Mouse (Mus musculus): Measurements from ENCODE around the gene Klk1b8. TPM values are rescaled to one million over a fixed set of nuclear protein-coding genes. Genes with fewer than 3 reads are reported as not detected.

Klk1b8 gene
- total and polyA plus RNA-seq, 3 experiments, result not detected

DNA sequence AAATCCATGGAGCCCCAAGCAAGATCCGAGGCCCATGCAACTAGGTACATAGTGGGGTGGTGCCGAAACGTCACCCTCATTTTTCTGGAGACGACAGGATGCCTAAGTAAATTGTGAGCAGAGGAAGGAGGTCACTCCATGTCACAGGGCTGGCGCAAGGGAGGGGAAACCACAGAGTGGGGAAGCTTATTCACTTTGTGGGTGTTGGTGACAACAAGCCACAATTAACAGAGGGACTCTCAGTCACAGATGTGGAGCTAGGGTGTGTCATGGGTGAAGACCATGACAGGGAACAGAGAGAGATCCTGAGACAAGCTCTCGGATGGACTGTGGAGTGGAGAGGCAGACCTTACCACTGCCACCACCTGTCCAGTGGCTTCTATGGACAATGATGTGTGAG lies 29.4 kb upstream of the Klk1b8 start:
- H3K9ac ChIP-seq (ENCODE audit: low read depth, low read length), result no peak overlapping the region
- WGBS, result 74% methylated on average over 6 of the region's 6 CpGs
- DNase-seq, result no peak
- no peak for TF ChIP-seq CTCF (IDR thresholded peaks at IDR 0.05)
- no peak for TF ChIP-seq POLR2A (IDR thresholded peaks at IDR 0.05; ENCODE audit: insufficient read depth, low read depth, low read length)
- no peak for TF ChIP-seq EP300 (IDR thresholded peaks at IDR 0.05; ENCODE audit: insufficient read depth, low read depth, low read length)
- no peaks in the 10 kb centered on the region for H3K79me2 ChIP-seq (replicated peaks; ENCODE audit: control insufficient read depth, insufficient read depth, low read length)
- intact Hi-C loops (cut with DNase I), result loop anchor here (2.0 kb wide), 1 partner anchor 48 kb away; no protein-coding TSS in a partner anchor
- no peaks in the 10 kb centered on the region for H3K36me3 ChIP-seq (ENCODE audit: control insufficient read depth, insufficient read depth, low read length)
- H3K27ac ChIP-seq, result no peak overlapping the region
- H3K27me3 ChIP-seq (ENCODE audit: control insufficient read depth, insufficient read depth, low read length), result no peaks in the 10 kb centered on the region
- no peaks in the 10 kb centered on the region for H3K4me1 ChIP-seq (ENCODE audit: control insufficient read depth, insufficient read depth, low read length)
- H3K4me3 ChIP-seq, result no peak overlapping the region

DNA sequence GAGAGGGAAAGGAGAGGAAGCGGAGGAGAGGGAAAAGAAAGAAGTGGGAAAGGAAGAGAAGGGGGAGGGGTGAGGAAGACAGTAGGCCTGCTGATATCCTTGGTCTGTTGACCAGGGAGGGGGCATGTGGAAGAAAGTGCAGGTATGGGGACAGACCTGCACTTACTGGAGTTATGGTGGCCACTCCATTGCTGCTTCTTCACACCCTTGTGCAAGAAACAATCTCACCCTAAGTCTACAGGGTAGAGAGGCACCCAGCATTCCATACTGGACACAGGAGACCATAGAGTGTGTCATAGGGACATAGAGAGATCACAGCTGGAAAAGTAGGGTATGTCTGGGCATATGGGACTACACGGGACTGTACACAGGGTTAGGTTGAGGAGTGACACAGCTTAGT lies 28.5 kb upstream of the Klk1b8 start:
- Histone ChIP-seq H3K79me2 (replicated peaks; ENCODE audit: control insufficient read depth, insufficient read depth, low read length) (no peaks in the 10 kb centered on the region), H3K4me1 (ENCODE audit: control insufficient read depth, insufficient read depth, low read length) (no peaks in the 10 kb centered on the region), H3K4me3 (no peak overlapping the region), H3K27me3 (ENCODE audit: control insufficient read depth, insufficient read depth, low read length) (no peaks in the 10 kb centered on the region), H3K36me3 (ENCODE audit: control insufficient read depth, insufficient read depth, low read length) (no peaks in the 10 kb centered on the region), H3K9ac (ENCODE audit: low read depth, low read length) (no peak overlapping the region), H3K27ac (no peak overlapping the region)
- intact Hi-C loops (cut with DNase I), result loop anchor here (2.0 kb wide), 1 partner anchor 49 kb away; no protein-coding TSS in a partner anchor
- DNase-seq, result no peak
- 64% methylated on average over 2 of the region's 2 CpGs for WGBS
- no peak for TF ChIP-seq POLR2A (IDR thresholded peaks at IDR 0.05; ENCODE audit: insufficient read depth, low read depth, low read length)
- TF ChIP-seq EP300 (IDR thresholded peaks at IDR 0.05; ENCODE audit: insufficient read depth, low read depth, low read length), result no peak
- TF ChIP-seq CTCF (IDR thresholded peaks at IDR 0.05), result no peak

DNA sequence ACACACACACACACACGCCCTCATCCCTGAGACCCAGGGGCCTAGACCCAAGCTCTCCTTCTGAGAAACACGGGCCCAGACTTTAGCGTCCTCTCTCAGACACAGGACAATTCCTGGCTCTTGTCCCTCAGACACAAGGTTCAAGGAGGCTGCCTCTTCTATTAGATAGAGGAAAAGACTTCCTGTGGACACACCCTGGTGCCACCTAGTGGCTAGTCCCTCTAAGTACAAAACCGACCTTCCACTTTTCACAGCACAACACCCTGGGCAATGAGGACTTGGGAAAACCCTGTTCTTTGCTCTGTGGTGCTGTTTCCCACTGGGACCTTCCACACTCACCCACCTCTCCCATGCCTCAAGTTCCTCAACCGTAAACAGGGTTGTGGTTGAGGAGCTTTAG lies 24.5 kb upstream of the Klk1b8 start:
- intact Hi-C loops (cut with DNase I), result no loop called here
- Histone ChIP-seq H3K4me1 (ENCODE audit: control insufficient read depth, insufficient read depth, low read length) (no peaks in the 10 kb centered on the region), H3K79me2 (replicated peaks; ENCODE audit: control insufficient read depth, insufficient read depth, low read length) (no peaks in the 10 kb centered on the region), H3K36me3 (ENCODE audit: control insufficient read depth, insufficient read depth, low read length) (no peaks in the 10 kb centered on the region), H3K27me3 (ENCODE audit: control insufficient read depth, insufficient read depth, low read length) (no peaks in the 10 kb centered on the region), H3K27ac (no peak overlapping the region), H3K9ac (ENCODE audit: low read depth, low read length) (no peak overlapping the region), H3K4me3 (no peak overlapping the region)
- no peak for DNase-seq
- 56% methylated on average over 5 of the region's 5 CpGs for WGBS
- TF ChIP-seq POLR2A (IDR thresholded peaks at IDR 0.05; ENCODE audit: insufficient read depth, low read depth, low read length) (no peak), CTCF (IDR thresholded peaks at IDR 0.05) (peak; percentile 46)

DNA sequence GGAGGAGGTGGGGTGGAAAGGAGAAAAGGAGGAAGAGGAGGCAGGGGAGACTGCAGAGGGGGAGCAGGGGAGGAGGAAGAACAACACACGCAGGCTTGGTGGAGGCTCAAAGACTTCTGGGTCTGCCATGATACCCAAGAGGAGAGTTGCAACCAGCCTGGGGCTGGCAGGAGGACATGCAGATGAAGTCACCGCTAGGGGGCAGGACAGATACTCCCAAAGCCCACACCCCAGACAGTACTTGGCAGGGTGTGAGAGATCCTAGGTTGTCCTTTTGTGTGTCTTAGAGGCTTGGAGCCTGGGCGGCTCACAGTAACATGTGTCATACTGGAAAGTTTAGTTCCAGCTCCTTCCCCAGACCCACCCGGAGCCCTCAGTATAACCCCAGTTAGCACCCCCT lies 21.9 kb upstream of the Klk1b8 start:
- intact Hi-C loops (cut with DNase I), result no loop called here
- H3K9ac ChIP-seq (ENCODE audit: low read depth, low read length), result no peak overlapping the region
- TF ChIP-seq CTCF (IDR thresholded peaks at IDR 0.05) (peak; percentile 33), POLR2A (IDR thresholded peaks at IDR 0.05; ENCODE audit: insufficient read depth, low read depth, low read length) (no peak)
- no peaks in the 10 kb centered on the region for H3K79me2 ChIP-seq (replicated peaks; ENCODE audit: control insufficient read depth, insufficient read depth, low read length)
- H3K36me3 ChIP-seq (ENCODE audit: control insufficient read depth, insufficient read depth, low read length), result no peaks in the 10 kb centered on the region
- DNase-seq, result no peak
- no peaks in the 10 kb centered on the region for H3K4me1 ChIP-seq (ENCODE audit: control insufficient read depth, insufficient read depth, low read length)
- H3K27me3 ChIP-seq (ENCODE audit: control insufficient read depth, insufficient read depth, low read length), result no peaks in the 10 kb centered on the region
- WGBS, result 37% methylated on average over 4 of the region's 4 CpGs
- H3K4me3 ChIP-seq, result no peak overlapping the region
- H3K27ac ChIP-seq, result no peak overlapping the region

DNA sequence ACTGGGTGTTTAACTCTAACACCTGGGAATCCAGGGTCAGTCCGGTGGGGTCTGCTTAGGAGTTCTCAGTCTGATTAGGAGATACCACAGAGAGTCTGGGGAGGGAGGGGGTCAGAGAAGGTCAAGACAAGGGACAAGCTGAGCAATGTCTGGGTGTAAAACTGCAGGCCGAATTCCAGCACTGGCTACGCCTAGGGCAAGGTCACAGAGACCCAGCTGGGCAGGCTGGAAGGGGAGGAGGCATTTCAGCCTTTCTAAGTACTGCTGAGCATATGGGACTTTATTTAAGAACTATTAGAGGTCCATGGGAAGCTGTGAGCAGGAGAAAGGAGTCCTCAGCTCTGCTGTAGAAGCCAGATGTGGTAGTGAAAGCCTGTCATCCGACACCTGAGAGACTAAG lies 18.1 kb upstream of the Klk1b8 start:
- H3K4me3 ChIP-seq, result no peak overlapping the region
- intact Hi-C loops (cut with DNase I), result no loop called here
- no peaks in the 10 kb centered on the region for H3K36me3 ChIP-seq (ENCODE audit: control insufficient read depth, insufficient read depth, low read length)
- no peak overlapping the region for H3K9ac ChIP-seq (ENCODE audit: low read depth, low read length)
- no peak for TF ChIP-seq CTCF (IDR thresholded peaks at IDR 0.05)
- TF ChIP-seq EP300 (IDR thresholded peaks at IDR 0.05; ENCODE audit: insufficient read depth, low read depth, low read length), result no peak
- TF ChIP-seq POLR2A (IDR thresholded peaks at IDR 0.05; ENCODE audit: insufficient read depth, low read depth, low read length), result no peak
- DNase-seq, result no peak
- no peaks in the 10 kb centered on the region for H3K4me1 ChIP-seq (ENCODE audit: control insufficient read depth, insufficient read depth, low read length)
- H3K27me3 ChIP-seq (ENCODE audit: control insufficient read depth, insufficient read depth, low read length), result no peaks in the 10 kb centered on the region
- WGBS, result 49% methylated on average over 4 of the region's 4 CpGs
- no peaks in the 10 kb centered on the region for H3K79me2 ChIP-seq (replicated peaks; ENCODE audit: control insufficient read depth, insufficient read depth, low read length)
- H3K27ac ChIP-seq, result no peak overlapping the region

DNA sequence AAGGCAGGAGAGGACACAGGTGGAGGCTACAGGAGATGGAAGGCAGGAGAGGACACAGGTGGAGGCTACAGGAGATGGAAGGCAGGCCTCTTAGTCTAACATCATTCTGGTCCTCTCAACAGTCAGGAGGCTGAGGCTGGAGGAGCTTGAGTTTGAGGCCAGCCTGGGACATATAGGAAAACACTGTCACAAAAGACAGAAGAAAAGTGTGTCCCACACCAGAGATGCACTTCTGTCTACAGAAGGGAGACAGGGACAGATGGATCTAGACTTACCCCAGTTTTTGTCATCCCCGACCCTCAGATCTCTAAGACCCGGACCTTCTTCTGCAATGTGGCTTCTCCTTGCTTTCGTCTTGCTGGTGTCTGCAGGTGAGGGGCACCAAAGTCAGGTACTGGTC lies 17.0 kb upstream of the Klk1b8 start, which contains the start of gene Klk15:
Gene Klk15 (plus strand): TSS at position 301 of the 400 bp plus-strand sequence.
- WGBS, result 80% methylated on average over 3 of the region's 3 CpGs
- no peaks in the 10 kb centered on the region for H3K79me2 ChIP-seq (replicated peaks; ENCODE audit: control insufficient read depth, insufficient read depth, low read length)
- TF ChIP-seq EP300 (IDR thresholded peaks at IDR 0.05; ENCODE audit: insufficient read depth, low read depth, low read length) (no peak), POLR2A (IDR thresholded peaks at IDR 0.05; ENCODE audit: insufficient read depth, low read depth, low read length) (no peak), CTCF (IDR thresholded peaks at IDR 0.05) (no peak)
- no peaks in the 10 kb centered on the region for H3K4me1 ChIP-seq (ENCODE audit: control insufficient read depth, insufficient read depth, low read length)
- no peak within 1 kb of the TSS for H3K27ac ChIP-seq
- intact Hi-C loops (cut with DNase I), result no loop called here
- DNase-seq, result no peak
- H3K27me3 ChIP-seq (ENCODE audit: control insufficient read depth, insufficient read depth, low read length), result no peaks in the 10 kb centered on the region
- H3K9ac ChIP-seq (ENCODE audit: low read depth, low read length), result no peak within 1 kb of the TSS
- no peak within 1 kb of the TSS for H3K4me3 ChIP-seq
- no peaks in the 10 kb centered on the region for H3K36me3 ChIP-seq (ENCODE audit: control insufficient read depth, insufficient read depth, low read length)
